21 mouse cellular contexts compared by ENCODE assay signal in genomic region chr19:56544681-56545388, GRCm38 (mm10). TPM values are rescaled to one million over a fixed set of nuclear protein-coding genes. Genes with fewer than 3 reads are reported as not detected.
DNase-seq lines count a peak whose midpoint lies in the region; ATAC-seq and TF ChIP-seq lines count a peak whose summit lies in the region.
"Had no signal": no experiment of that assay in that cellular context is flagged by ENCODE, and none has a peak within 500 bp of the region (broad histone marks: within the 10 kb centered on the region; RNA-seq: fewer than 3 reads in every experiment).

No protein-coding gene starts in this region.

- peak overlapping the region; percentile 16; the same call in 1 of the 2 replicates for H3K4me2 ChIP-seq in liver, embryonic 14.5 days (ENCODE audit: low read depth)
- H3K4me2 ChIP-seq in lung, postnatal 0 days (replicated peaks; ENCODE audit: low read depth, low read length): no peak overlapping the region
- H3K4me2 ChIP-seq in stomach, embryonic 16.5 days (ENCODE audit: low read depth, low read length): no peak overlapping the region
- H3K4me2 ChIP-seq: embryonic facial prominence, embryonic 13.5 days; heart, embryonic 13.5 days; hindbrain, embryonic 14.5 days; neural tube, embryonic 13.5 days had no signal

- no peaks in the 10 kb centered on the region for H3K27me3 ChIP-seq in liver, embryonic 14.5 days (ENCODE audit: control insufficient read depth, insufficient read depth, low read length)
- H3K27me3 ChIP-seq in lung, postnatal 0 days (replicated peaks; ENCODE audit: insufficient read depth, low read length): no peaks in the 10 kb centered on the region
- H3K27me3 ChIP-seq in stomach, embryonic 16.5 days (ENCODE audit: control insufficient read depth, insufficient read depth, low read length): no peaks in the 10 kb centered on the region
- H3K27me3 ChIP-seq: embryonic facial prominence, embryonic 13.5 days; heart, embryonic 13.5 days; neural tube, embryonic 13.5 days had no signal

- peak; percentile 29 to 42 for DNase-seq in heart, postnatal 14 days
- DNase-seq in heart, postnatal 25 days (ENCODE audit: low spot score): no peak
- no peak for DNase-seq in liver, embryonic 14.5 days (ENCODE audit: low read depth in 3 of 3, low spot score in 3 of 3)
- DNase-seq in liver: no peak
- DNase-seq in lung, postnatal 0 days (ENCODE audit: low spot score): peak; percentile 92
- DNase-seq in MN1 (ENCODE audit: low spot score): no peak
- no peak for DNase-seq in neural tube, embryonic 10.5 days (ENCODE audit: extremely low spot score, low spot score)
- DNase-seq: adrenal gland, adult 2 months; B cell, adult 2 months; cerebellum, adult 18-20 months; gastrocnemius, postnatal 14 days; layer of hippocampus, adult 9-11 months; right cerebral cortex, postnatal 4 days; thymus, postnatal 36 days had no signal

- no peak for ATAC-seq in liver, embryonic 14.5 days (ENCODE audit: insufficient read depth)
- ATAC-seq in lung, postnatal 0 days: peak; percentile 63
- ATAC-seq in stomach, embryonic 16.5 days (ENCODE audit: insufficient read depth, low FRiP score): peak; percentile 18; the same call in 1 of the 2 replicates
- ATAC-seq: intestine, embryonic 16.5 days had no signal

- intact Hi-C loops in heart, postnatal 14 days (cut with DNase I): no loop called here
- intact Hi-C loops in heart, postnatal 25 days (cut with DNase I): no loop called here

- no peak overlapping the region for H3K4me3 ChIP-seq in liver, embryonic 14.5 days (ENCODE audit: insufficient read depth in 1 of 2, low read depth in 2 of 2, low read length in 2 of 2)
- H3K4me3 ChIP-seq in lung, postnatal 0 days (ENCODE audit: low read depth, low read length): no peak overlapping the region
- no peak overlapping the region for H3K4me3 ChIP-seq in stomach, embryonic 16.5 days (replicated peaks; ENCODE audit: low read length)
- H3K4me3 ChIP-seq: embryonic facial prominence, embryonic 13.5 days; forebrain, embryonic 10.5 days; heart, embryonic 13.5 days; neural tube, embryonic 13.5 days had no signal

- no peak overlapping the region for H3K9ac ChIP-seq in liver, embryonic 14.5 days (replicated peaks)
- H3K9ac ChIP-seq in lung, postnatal 0 days (replicated peaks; ENCODE audit: low read depth): no peak overlapping the region
- H3K9ac ChIP-seq in stomach, embryonic 16.5 days (ENCODE audit: low read length): no peak overlapping the region
- H3K9ac ChIP-seq: embryonic facial prominence, embryonic 13.5 days; heart, embryonic 13.5 days; hindbrain, embryonic 14.5 days; neural tube, embryonic 13.5 days had no signal

- H3K4me1 ChIP-seq in liver, embryonic 14.5 days (replicated peaks; ENCODE audit: control insufficient read depth in 2 of 2, insufficient read depth in 2 of 2, low read length in 1 of 2): peaks cover 6 to 23% of the 10 kb centered on the region in 2 experiments
- H3K4me1 ChIP-seq in lung, postnatal 0 days (ENCODE audit: insufficient read depth, low read depth, low read length): peaks cover 3% of the 10 kb centered on the region; the same call in 1 of the 2 replicates
- peaks cover 4% of the 10 kb centered on the region; the same call in 1 of the 2 replicates for H3K4me1 ChIP-seq in stomach, embryonic 16.5 days (ENCODE audit: control insufficient read depth, insufficient read depth, low read length)

- no peak for TF ChIP-seq CTCF in liver, embryonic 14.5 days (IDR thresholded peaks at IDR 0.05; ENCODE audit: low read depth)
- no peak for TF ChIP-seq CTCF in lung, postnatal 0 days (IDR thresholded peaks at IDR 0.05)

- TF ChIP-seq EP300 in liver, embryonic 14.5 days (IDR thresholded peaks at IDR 0.05; ENCODE audit: low read depth): no peak
- peak; percentile 50; the same call in 1 of the 2 replicates for TF ChIP-seq EP300 in lung, postnatal 0 days (IDR thresholded peaks at IDR 0.05)

- H3K36me3 ChIP-seq in liver, embryonic 14.5 days (replicated peaks; ENCODE audit: control insufficient read depth, insufficient read depth, low read depth): peaks cover 24% of the 10 kb centered on the region
- H3K36me3 ChIP-seq in lung, postnatal 0 days (ENCODE audit: insufficient read depth, low read length): peaks cover 5% of the 10 kb centered on the region; the same call in 1 of the 2 replicates
- H3K36me3 ChIP-seq in stomach, embryonic 16.5 days (ENCODE audit: control insufficient read depth, insufficient read depth, low read length): peaks cover 7% of the 10 kb centered on the region; the same call in 1 of the 2 replicates

- WGBS in liver, embryonic 14.5 days (ENCODE audit: insufficient replicate concordance): 84% methylated on average over 13 of the region's 13 CpGs
- WGBS in lung, postnatal 0 days: 74% methylated on average over 13 of the region's 13 CpGs
- 77% methylated on average over 13 of the region's 13 CpGs for WGBS in stomach, embryonic 16.5 days

- H3K9me3 ChIP-seq in liver, embryonic 14.5 days (ENCODE audit: control insufficient read depth, low read length): no peaks in the 10 kb centered on the region
- H3K9me3 ChIP-seq in lung, postnatal 0 days (ENCODE audit: low read length): no peaks in the 10 kb centered on the region
- H3K9me3 ChIP-seq in stomach, embryonic 16.5 days (replicated peaks; ENCODE audit: control insufficient read depth, low read length): no peaks in the 10 kb centered on the region
- H3K9me3 ChIP-seq: embryonic facial prominence, embryonic 13.5 days; forebrain, embryonic 10.5 days; heart, embryonic 13.5 days; neural tube, embryonic 13.5 days had no signal

- no peak overlapping the region for H3K27ac ChIP-seq in liver, embryonic 14.5 days
- peak overlapping the region; percentile 80 for H3K27ac ChIP-seq in lung, postnatal 0 days (ENCODE audit: low read length)
- H3K27ac ChIP-seq in stomach, embryonic 16.5 days (ENCODE audit: low read length): peak overlapping the region; percentile 68
- H3K27ac ChIP-seq: embryonic facial prominence, embryonic 13.5 days; forebrain, embryonic 10.5 days; heart, embryonic 13.5 days; hindbrain, embryonic 14.5 days; neural tube, embryonic 13.5 days had no signal

RNA-seq across cellular contexts. Expression of gene Dclre1a, which starts 3.2 kb away (rescaled TPM):
- total RNA-seq in heart, postnatal 14 days (2021): 10 to 100 TPM; 12.3 to 13.7 TPM
- total RNA-seq in heart, postnatal 25 days (2021): 10 to 100 TPM; 10.1 to 11.3 TPM
- polyA plus RNA-seq in liver, embryonic 14.5 days (2012; rRNA removed): 8.1 and 12.0 TPM in 2 replicates
- 17.1 and 17.9 TPM in 2 replicates for polyA plus RNA-seq in liver, embryonic 14.5 days (2014; fragmentation: Nextera tagmentation; extraction: Ambion mirVana)
- polyA plus RNA-seq in lung, postnatal 0 days (2015; fragmentation: Nextera tagmentation; extraction: Ambion mirVana): 14.7 and 16.7 TPM in 2 replicates
- polyA plus RNA-seq in stomach, embryonic 16.5 days (2015; fragmentation: Nextera tagmentation; extraction: Ambion mirVana): 20.6 TPM in 2 replicates

RNA-seq across cellular contexts. Expression of gene Nhlrc2, which starts 3.2 kb away (rescaled TPM):
- total RNA-seq in heart, postnatal 14 days (2021): 10 to 100 TPM; 24.4 to 25.1 TPM
- total RNA-seq in heart, postnatal 25 days (2021): 10 to 100 TPM; 22.9 to 28.6 TPM
- 3.9 and 5.0 TPM in 2 replicates for polyA plus RNA-seq in liver, embryonic 14.5 days (2012; rRNA removed)
- 6.9 and 7.3 TPM in 2 replicates for polyA plus RNA-seq in liver, embryonic 14.5 days (2014; fragmentation: Nextera tagmentation; extraction: Ambion mirVana)
- 15.4 and 17.6 TPM in 2 replicates for polyA plus RNA-seq in lung, postnatal 0 days (2015; fragmentation: Nextera tagmentation; extraction: Ambion mirVana)
- 14.5 and 17.7 TPM in 2 replicates for polyA plus RNA-seq in stomach, embryonic 16.5 days (2015; fragmentation: Nextera tagmentation; extraction: Ambion mirVana)

Comparison
In these comparisons a context has a peak if more than half of its experiments do, and no peak if none do; other contexts are left out.
1. DNase-seq: peak in heart, postnatal 14 days (2 of 2) and lung, postnatal 0 days (single experiment); none in heart, postnatal 25 days (single experiment), liver, embryonic 14.5 days (0 of 3), liver (single experiment), MN1 (single experiment) and neural tube, embryonic 10.5 days (single experiment).